Mouse (Mus musculus): Measurements from ENCODE around the gene 1700012B07Rik. TPM values are rescaled to one million over a fixed set of nuclear protein-coding genes. Genes with fewer than 3 reads are reported as not detected.

Gene 1700012B07Rik
- total RNA-seq (2023), result not detected

DNA sequence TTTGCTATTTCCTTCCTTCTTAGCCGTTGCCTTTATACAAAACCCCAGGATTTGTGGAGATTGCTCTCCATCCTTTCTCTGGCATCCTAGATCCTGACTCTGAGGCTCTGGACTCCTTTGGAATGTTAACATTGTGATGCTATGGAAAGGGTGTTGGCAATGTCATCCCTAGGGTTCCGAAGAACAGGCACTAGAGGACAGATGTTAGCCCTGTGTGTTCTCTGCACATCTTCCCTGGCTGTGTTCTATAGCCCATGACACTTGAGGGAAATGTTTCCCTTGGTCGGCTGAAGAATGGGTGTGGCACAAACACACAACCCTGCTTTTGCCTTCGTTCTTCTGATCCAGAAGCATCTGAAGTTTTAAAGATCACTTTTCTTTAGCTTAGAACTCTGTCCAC, at the start of gene 1700012B07Rik:
TSS of gene 1700012B07Rik (minus strand) at position 101 of the 400 bp plus-strand sequence.

Other genes with a start within 250 kb of the 1700012B07Rik start
- 1.0 TPM for gene Wipi1, start 216.1 kb downstream of the 1700012B07Rik start, total RNA-seq (2023)
- gene Prkar1a, start 178.6 kb downstream of the 1700012B07Rik start, total RNA-seq (2023), result 348 TPM
- gene Fam20a, start 105.8 kb downstream of the 1700012B07Rik start, total RNA-seq (2023), result not detected
- gene Abca8b, start 167.8 kb upstream of the 1700012B07Rik start, total RNA-seq (2023), result not detected

Measured in CD8-positive naive resting alpha-beta T cell, adult 57 days (primary cell).